Mouse (Mus musculus) erythroblast, embryonic 14.5 days (primary cell): ENCODE data around the gene Adcy2. TPM values are rescaled to one million over a fixed set of nuclear protein-coding genes. Genes with fewer than 3 reads are reported as not detected.

Experiments used
- H3K27me3 ChIP-seq: 2 replicates; pipeline ENCODE4 v1.6.1; 2012; ENCODE audit warnings: inconsistent platforms; ENCODE audit not compliant: control insufficient read depth
- H3K36me3 ChIP-seq: 2 replicates; pipeline ENCODE4 v1.6.1; 2012; ENCODE audit warnings: mild to moderate bottlenecking, inconsistent platforms; ENCODE audit not compliant: control insufficient read depth
- H3K4me1 ChIP-seq: 2 replicates; pipeline ENCODE4 v1.6.1; 2012; ENCODE audit warnings: inconsistent platforms; ENCODE audit not compliant: control insufficient read depth
- H3K4me3 ChIP-seq: replicated peaks from 2 replicates; pipeline ENCODE3; 2012; ENCODE audit warnings: moderate library complexity, mild to moderate bottlenecking, inconsistent platforms
- H3K9me3 ChIP-seq: 2 replicates; pipeline ENCODE4 v1.6.1; 2012; ENCODE audit warnings: low read length, inconsistent platforms, mixed read lengths; ENCODE audit not compliant: control insufficient read depth
- GATA1 ChIP-seq: IDR thresholded peaks from 2 replicates; pipeline ENCODE4 v1.6.1; 2012; ENCODE audit warnings: low read length, inconsistent platforms, mixed read lengths
- TAL1 ChIP-seq: IDR thresholded peaks from 3 replicates; pipeline ENCODE4 v1.6.1; 2012; ENCODE audit warnings: low read length, inconsistent platforms, mixed read lengths
- polyA plus RNA-seq: library from polyadenylated mRNA; stranded (reverse); fragments of >175 nt; gene quantifications from 2 replicates; pipeline ENCODE4 v1.2.3, GENCODE M21; 2012

The Adcy2 gene
- polyA plus RNA-seq, 1 experiment: not detected

DNA sequence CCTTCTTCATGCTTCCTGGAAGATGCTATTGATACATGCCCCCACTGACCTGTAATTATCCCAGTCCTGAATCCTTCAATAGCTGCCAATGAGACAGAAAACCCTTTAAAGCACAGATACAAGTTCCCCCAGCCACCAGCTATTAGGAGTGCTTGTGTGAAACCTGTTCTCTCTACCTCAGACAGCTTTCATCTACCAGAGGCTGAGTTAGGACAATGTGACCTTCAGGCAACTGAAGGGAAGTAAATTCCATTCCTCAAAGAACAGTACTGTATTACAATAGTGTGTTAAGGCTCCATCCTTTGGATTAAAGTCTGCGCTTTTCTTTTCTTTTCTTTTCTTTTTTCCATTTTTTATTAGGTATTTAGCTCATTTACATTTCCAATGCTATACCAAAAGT is 356.6 kb downstream of the Adcy2 start:
- Histone ChIP-seq H3K4me3 (no peak overlapping the region), H3K36me3 (no peaks in the 10 kb centered on the region), H3K9me3 (peaks cover 21% of the 10 kb centered on the region), H3K4me1 (no peaks in the 10 kb centered on the region), H3K27me3 (no peaks in the 10 kb centered on the region)
- TF ChIP-seq TAL1: no peak
- TF ChIP-seq GATA1: no peak

DNA sequence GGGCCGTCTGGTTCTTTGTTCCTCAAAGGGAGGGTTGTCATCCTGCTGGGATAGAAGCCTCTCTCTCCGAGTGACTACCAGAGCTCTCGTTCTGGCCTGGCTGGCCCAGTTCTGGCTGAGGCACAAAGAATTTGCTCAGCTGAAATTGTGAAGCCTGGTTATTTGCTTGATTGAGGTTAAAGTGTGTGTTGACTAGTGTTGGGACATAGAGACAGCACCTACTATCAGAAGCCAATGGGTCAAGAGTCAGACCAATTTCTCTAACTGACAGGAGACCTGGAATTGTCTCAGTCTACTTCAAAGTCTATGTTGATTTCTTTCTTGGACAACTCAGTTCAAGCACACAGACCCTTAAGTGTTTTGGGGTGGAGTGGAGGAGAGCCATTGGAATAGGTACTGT is 372.3 kb downstream of the Adcy2 start:
- TF ChIP-seq GATA1 (no peak), TAL1 (no peak)
- Histone ChIP-seq H3K9me3 (peaks cover 35% of the 10 kb centered on the region), H3K27me3 (no peaks in the 10 kb centered on the region), H3K36me3 (no peaks in the 10 kb centered on the region), H3K4me1 (no peaks in the 10 kb centered on the region), H3K4me3 (no peak overlapping the region)

DNA sequence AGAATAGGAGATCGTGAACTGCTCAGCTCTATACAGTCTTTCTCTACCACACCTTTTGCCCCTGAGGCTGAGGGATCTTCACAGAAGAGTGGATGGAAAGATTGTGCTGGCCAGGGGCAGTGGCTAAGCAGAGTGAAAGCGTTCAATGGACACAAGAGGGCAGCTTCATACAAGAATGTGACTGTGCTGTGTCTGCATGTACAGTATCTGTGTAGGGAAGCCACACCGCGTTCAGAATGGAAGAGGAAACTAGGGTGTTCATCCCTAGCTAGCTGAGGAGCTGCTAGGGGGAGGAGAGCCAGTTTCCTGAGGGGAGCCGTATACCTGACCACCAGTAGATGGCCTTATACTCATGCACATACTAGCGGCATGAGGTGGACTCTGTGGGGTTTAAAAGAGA is 376.5 kb downstream of the Adcy2 start:
- H3K4me3 ChIP-seq: no peak overlapping the region
- no peak for TF ChIP-seq GATA1
- no peak for TF ChIP-seq TAL1
- no peaks in the 10 kb centered on the region for H3K27me3 ChIP-seq
- peaks cover 8% of the 10 kb centered on the region for H3K9me3 ChIP-seq
- no peaks in the 10 kb centered on the region for H3K36me3 ChIP-seq
- no peaks in the 10 kb centered on the region for H3K4me1 ChIP-seq

GRCm38 (mm10) chr13:68607652-68608405 is 391.5 kb downstream of the Adcy2 start:
- peaks cover 4% of the 10 kb centered on the region for H3K4me1 ChIP-seq

DNA sequence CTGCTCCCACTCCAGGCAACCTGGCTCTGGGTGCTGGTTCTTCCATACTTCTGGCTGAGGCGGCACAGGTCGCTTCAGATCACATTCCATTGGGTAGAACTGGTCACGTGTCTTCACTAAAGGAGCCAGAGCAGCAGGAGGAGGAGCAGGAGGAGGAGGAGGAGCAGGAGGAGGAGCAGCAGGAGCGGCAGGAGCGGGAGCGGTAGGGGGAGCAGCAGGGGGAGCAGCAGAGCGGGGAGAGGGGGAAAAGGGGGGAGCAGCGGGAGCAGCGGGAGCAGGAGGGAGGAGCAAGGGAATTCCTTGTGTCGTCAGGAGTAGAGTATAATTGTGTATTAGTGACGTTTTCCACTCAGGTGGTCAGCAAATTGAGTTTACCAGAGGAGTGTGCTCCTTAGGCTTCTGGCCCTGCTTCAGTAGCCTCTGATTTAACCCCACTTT is 393.6 kb downstream of the Adcy2 start:
- Histone ChIP-seq H3K36me3 (no peaks in the 10 kb centered on the region), H3K9me3 (no peaks in the 10 kb centered on the region), H3K4me1 (peaks cover 4% of the 10 kb centered on the region), H3K27me3 (no peaks in the 10 kb centered on the region), H3K4me3 (no peak overlapping the region)
- TF ChIP-seq TAL1: no peak

More at GRCm38 (mm10) chr13:68607652-68608405, 391.5 kb downstream of the Adcy2 start:
- TF ChIP-seq TAL1: no peak
- TF ChIP-seq GATA1: no peak
- no peaks in the 10 kb centered on the region for H3K9me3 ChIP-seq
- no peak overlapping the region for H3K4me3 ChIP-seq
- H3K27me3 ChIP-seq: no peaks in the 10 kb centered on the region
- H3K36me3 ChIP-seq: no peaks in the 10 kb centered on the region

DNA sequence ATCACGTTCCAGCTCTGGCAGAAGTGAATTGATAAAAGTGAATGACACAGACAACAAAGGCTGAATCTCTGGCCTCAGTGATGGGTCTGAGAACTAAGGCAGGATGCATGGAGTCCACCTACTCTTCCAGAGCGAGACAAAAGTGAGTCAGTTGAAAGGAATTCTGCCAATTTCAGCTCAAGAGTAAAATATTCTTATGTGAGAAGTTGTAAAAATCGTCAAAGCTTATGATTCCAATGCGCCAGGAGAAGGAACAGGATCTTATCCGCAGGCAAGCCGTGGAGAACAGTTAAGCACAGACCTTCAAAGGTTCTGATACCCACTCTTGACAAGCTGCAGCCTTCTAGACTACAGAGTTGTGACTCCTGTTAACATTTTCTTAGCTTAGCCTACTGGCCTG is 396.3 kb downstream of the Adcy2 start:
- no peaks in the 10 kb centered on the region for H3K27me3 ChIP-seq
- H3K9me3 ChIP-seq: no peaks in the 10 kb centered on the region
- H3K4me1 ChIP-seq: peaks cover 9% of the 10 kb centered on the region
- no peaks in the 10 kb centered on the region for H3K36me3 ChIP-seq
- H3K4me3 ChIP-seq: no peak overlapping the region
- TF ChIP-seq GATA1 (no peak), TAL1 (no peak)

DNA sequence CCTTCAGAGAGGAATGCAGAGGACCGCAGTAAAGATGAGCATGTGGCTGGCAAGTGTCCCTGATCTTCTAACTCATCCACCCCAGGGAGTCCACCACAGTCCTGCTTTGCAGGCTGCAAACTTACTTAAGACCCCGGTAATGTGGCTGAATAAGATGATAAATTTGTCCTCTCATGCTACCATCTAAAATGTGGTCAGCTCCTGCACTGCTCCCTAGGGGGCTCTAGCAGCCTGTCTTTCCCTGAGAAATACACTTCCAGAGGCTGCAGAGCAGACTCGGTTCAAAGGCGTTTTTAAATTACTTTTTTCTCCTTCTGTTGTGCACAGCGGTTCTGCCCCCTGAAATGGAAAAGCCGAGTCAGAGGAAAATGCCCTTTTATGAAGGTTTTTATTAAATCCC is 398.2 kb downstream of the Adcy2 start:
- Histone ChIP-seq H3K27me3 (peaks cover 4% of the 10 kb centered on the region; the same call in 1 of the 2 replicates), H3K36me3 (no peaks in the 10 kb centered on the region), H3K4me3 (no peak overlapping the region), H3K9me3 (no peaks in the 10 kb centered on the region), H3K4me1 (peaks cover 19% of the 10 kb centered on the region)
- TF ChIP-seq GATA1 (no peak), TAL1 (no peak)

DNA sequence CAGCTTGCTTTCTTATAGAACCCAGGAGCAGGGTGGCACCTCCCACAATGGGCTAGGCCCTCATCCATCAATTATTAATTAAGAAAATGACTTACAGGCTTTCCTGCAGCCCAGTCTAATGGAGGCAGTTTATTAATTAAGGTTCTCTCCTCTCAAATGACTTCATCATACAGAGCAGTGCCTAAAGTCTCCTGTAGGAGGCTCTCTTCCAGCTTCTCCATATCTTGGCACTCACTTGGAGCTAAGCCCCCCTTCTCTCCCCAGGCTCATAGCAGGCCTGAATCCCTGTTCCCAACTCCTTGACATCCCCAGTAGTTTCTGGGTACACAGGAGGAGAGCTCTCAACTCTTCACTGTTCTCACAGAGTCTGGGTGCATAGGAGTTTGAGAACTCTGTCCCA is 400.4 kb downstream of the Adcy2 start:
- H3K4me1 ChIP-seq: peaks cover 15% of the 10 kb centered on the region
- no peaks in the 10 kb centered on the region for H3K36me3 ChIP-seq
- no peak overlapping the region for H3K4me3 ChIP-seq
- H3K27me3 ChIP-seq: peaks cover 4% of the 10 kb centered on the region; the same call in 1 of the 2 replicates
- H3K9me3 ChIP-seq: no peaks in the 10 kb centered on the region
- TF ChIP-seq TAL1 (no peak), GATA1 (no peak)

DNA sequence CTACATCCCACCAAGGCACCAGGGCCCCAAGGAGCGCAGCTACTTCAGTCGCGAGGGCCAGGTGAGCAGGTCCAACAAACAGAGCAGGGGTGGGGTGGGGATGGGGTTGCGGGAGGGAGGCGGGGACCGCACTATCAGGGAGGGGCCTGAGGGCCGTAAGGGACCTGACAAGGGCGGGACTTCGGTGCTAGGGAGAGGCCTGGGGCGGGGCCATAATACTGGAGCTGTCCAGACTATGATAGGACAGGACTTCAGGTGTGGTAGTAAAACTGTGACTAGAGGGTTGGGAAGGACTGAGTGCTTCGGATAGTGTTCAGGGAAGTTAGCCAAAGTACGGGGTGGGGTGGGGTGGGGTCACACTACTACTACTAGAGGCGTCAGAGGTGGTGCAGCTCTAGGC is 401.7 kb downstream of the Adcy2 start:
- peaks cover 3% of the 10 kb centered on the region for H3K36me3 ChIP-seq
- no peak overlapping the region for H3K4me3 ChIP-seq
- H3K9me3 ChIP-seq: no peaks in the 10 kb centered on the region
- peaks cover 15% of the 10 kb centered on the region for H3K4me1 ChIP-seq
- TF ChIP-seq TAL1 (no peak), GATA1 (no peak)
- H3K27me3 ChIP-seq: peaks cover 4% of the 10 kb centered on the region; the same call in 1 of the 2 replicates
